8 mouse cellular contexts compared by ENCODE assay signal in the genomic region with DNA sequence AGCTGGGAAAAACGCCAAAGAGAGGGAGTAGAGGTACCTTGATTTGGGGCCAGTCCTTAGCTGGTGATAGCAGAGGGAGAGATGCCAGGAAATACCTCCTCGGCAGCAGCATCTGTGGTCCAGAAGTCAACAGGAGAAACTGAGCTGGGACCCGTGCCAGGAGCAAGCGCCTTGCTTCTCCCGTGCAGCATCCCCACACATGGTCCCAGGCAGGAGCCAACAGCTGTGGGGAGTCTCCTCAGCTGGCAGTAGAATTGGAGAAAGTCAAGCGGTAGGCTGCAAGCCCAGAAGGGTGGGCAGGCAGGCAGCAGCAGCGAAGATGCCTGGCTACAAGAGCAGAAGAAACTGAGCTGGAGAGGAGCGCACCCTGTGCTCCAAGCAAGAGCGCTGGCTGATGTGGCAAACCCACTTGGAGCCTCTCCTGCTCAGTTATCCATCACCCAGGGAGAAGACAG. TPM values are rescaled to one million over a fixed set of nuclear protein-coding genes. Genes with fewer than 3 reads are reported as not detected.
DNase-seq lines count a peak whose midpoint lies in the region; ATAC-seq and TF ChIP-seq lines count a peak whose summit lies in the region.

Gpr88 (minus strand) TSS at position 427 of the 455 bp plus-strand sequence.

- peak; percentile 76 for TF ChIP-seq POLR2A in cortical plate, adult 2 months (IDR thresholded peaks at IDR 0.05; ENCODE audit: extremely low read depth, insufficient read depth, low read length)

- intact Hi-C loops in gastrocnemius, postnatal 14 days (cut with DNase I; ENCODE audit: low total_unique reads) = no loop called here
- intact Hi-C loops in left cerebral cortex, postnatal 14 days (cut with DNase I) = loop anchor here (5.0 kb wide), 3 partner anchors 74 to 216 kb away; no protein-coding TSS in a partner anchor

- H3K36me3 ChIP-seq in intestine, embryonic 14.5 days (ENCODE audit: control insufficient read depth, insufficient read depth, low read length) = no peaks in the 10 kb centered on the region

- H3K9me3 ChIP-seq in intestine, embryonic 14.5 days (ENCODE audit: control insufficient read depth, low read length) = no peaks in the 10 kb centered on the region

- peaks cover 1% of the 10 kb centered on the region; the same call in 1 of the 2 replicates for H3K4me1 ChIP-seq in cortical plate, adult 2 months (ENCODE audit: control insufficient read depth, insufficient read depth, low read length)
- H3K4me1 ChIP-seq in intestine, embryonic 14.5 days (replicated peaks; ENCODE audit: control insufficient read depth, insufficient read depth, low read length) = peaks cover 4% of the 10 kb centered on the region

- no peak for TF ChIP-seq CTCF in cortical plate, adult 2 months (IDR thresholded peaks at IDR 0.05; ENCODE audit: extremely low read depth, insufficient read depth, low read length)

- 3% methylated on average over 9 of the region's 9 CpGs for WGBS in intestine, embryonic 14.5 days

- DNase-seq in adrenal gland, postnatal 10 days = peak; percentile 34
- peak; percentile 58 for DNase-seq in gastrocnemius, postnatal 14 days
- DNase-seq in intestine, embryonic 14.5 days (ENCODE audit: low spot score) = peak; percentile 79
- peak; percentile 84 to 93 for DNase-seq in left cerebral cortex, postnatal 14 days (ENCODE audit: low spot score in 2 of 2)
- DNase-seq in right cerebral cortex, postnatal 36 days (ENCODE audit: low spot score in 2 of 2) = peak; percentile 81 to 84

- peak within 1 kb of the TSS; percentile 90 for H3K27ac ChIP-seq in cortical plate, adult 2 months (ENCODE audit: insufficient read depth, low read length)
- H3K27ac ChIP-seq in intestine, embryonic 14.5 days (ENCODE audit: low read depth) = no peak within 1 kb of the TSS

- H3K27me3 ChIP-seq in intestine, embryonic 14.5 days (replicated peaks; ENCODE audit: control insufficient read depth, insufficient read depth, low read length) = peaks cover 50% of the 10 kb centered on the region

- H3K4me2 ChIP-seq in intestine, embryonic 14.5 days (ENCODE audit: low read length) = peak within 1 kb of the TSS; percentile 93

- peak within 1 kb of the TSS; percentile 83 for H3K4me3 ChIP-seq in cortical plate, adult 2 months (ENCODE audit: insufficient read depth, low read length)
- peak within 1 kb of the TSS; percentile 46 for H3K4me3 ChIP-seq in intestine, embryonic 14.5 days (ENCODE audit: low read depth, low read length)

- peak; percentile 48 for ATAC-seq in intestine, embryonic 14.5 days (replicated peaks; ENCODE audit: low FRiP score, low TSS enrichment, low read depth)
- 0 out of 2 replicates have a peak, but pooled peaks have one; percentile 47 for ATAC-seq in megakaryocyte-erythroid progenitor cell, adult 5-6 weeks (replicated peaks; ENCODE audit: low FRiP score, low TSS enrichment, poor library complexity, severe bottlenecking)
- ATAC-seq in erythroid progenitor cell, adult 5-6 weeks (replicated peaks; ENCODE audit: low FRiP score, poor library complexity, severe bottlenecking) = no peak

- H3K9ac ChIP-seq in intestine, embryonic 14.5 days (ENCODE audit: low read length) = no peak within 1 kb of the TSS

RNA-seq across cellular contexts. Expression of gene Gpr88, which starts in this region (rescaled TPM):
- under 1 TPM; 0.55 to 0.75 TPM for total RNA-seq in adrenal gland, postnatal 10 days (2021)
- 32.7 and 94.6 TPM in 2 replicates for polyA plus RNA-seq in cortical plate, adult 2 months (2012; rRNA removed)
- total RNA-seq in gastrocnemius, postnatal 14 days (2021) = under 1 TPM; 0.23 to 0.69 TPM
- polyA plus RNA-seq in intestine, embryonic 14.5 days (2014; fragmentation: Nextera tagmentation; extraction: Ambion mirVana) = 0.97 and 1.4 TPM in 2 replicates
- 10 to 100 TPM; 84.5 to 96.3 TPM for total RNA-seq in left cerebral cortex, postnatal 14 days (2021)
- total RNA-seq in megakaryocyte-erythroid progenitor cell, adult 5-6 weeks (2014; fragmentation: Nextera tagmentation) = not detected in 2 replicates
- not detected in 2 replicates for total RNA-seq in megakaryocyte-erythroid progenitor cell, adult 5-6 weeks (2017)
- 0.36 TPM in 1 of 2 replicates, not detected in the other for total RNA-seq in erythroid progenitor cell, adult 5-6 weeks (2015; ENCODE audit: low replicate concordance)
- 0.68 TPM in 1 of 2 replicates, not detected in the other for total RNA-seq in erythroid progenitor cell, adult 5-6 weeks (2017; ENCODE audit: low replicate concordance)

Comparison
In these comparisons a context has a peak if more than half of its experiments do, and no peak if none do; other contexts are left out.
1. RNA of gene Gpr88 (total RNA-seq): 84.5 to 96.3 TPM in left cerebral cortex, postnatal 14 days; 0.55 to 0.75 TPM in adrenal gland, postnatal 10 days, 0.23 to 0.69 TPM in gastrocnemius, postnatal 14 days, 0.36 to 0.68 TPM in erythroid progenitor cell, adult 5-6 weeks and not detected in megakaryocyte-erythroid progenitor cell, adult 5-6 weeks; every median in the first group is over 10 times any median in the second.
2. RNA of gene Gpr88 (polyA plus RNA-seq): 32.7 to 94.6 TPM in cortical plate, adult 2 months; 0.97 to 1.4 TPM in intestine, embryonic 14.5 days; every median in the first group is over 10 times any median in the second.
3. Peak in DNase-seq in adrenal gland, postnatal 10 days; RNA of the gene not detected or under 1 TPM.
4. Peak in DNase-seq in gastrocnemius, postnatal 14 days; RNA of the gene not detected or under 1 TPM.
5. Peak in ATAC-seq in megakaryocyte-erythroid progenitor cell, adult 5-6 weeks; RNA of the gene not detected or under 1 TPM.
6. DNase-seq: peak in every context shown above with its lines; median percentile 88 in left cerebral cortex, postnatal 14 days; 82 in right cerebral cortex, postnatal 36 days; 79 in intestine, embryonic 14.5 days; 58 in gastrocnemius, postnatal 14 days; 34 in adrenal gland, postnatal 10 days.